Mouse (Mus musculus) heart, adult 2 months (tissue): ENCODE measurements at regions not wholly inside any gene's neighbourhood (a gene's known extent, or its start where the extent isn't known, plus 50 kb on each side); places are given as distances from the start of the nearest gene placed in this dataset.

Source experiments
- CTCF ChIP-seq: fragments of 200-600 bp; IDR thresholded peaks from 2 replicates; pipeline ENCODE4 v1.8.1; 2022; ENCODE audit warnings: antibody characterized with exemption, mild to moderate bottlenecking, moderate library complexity
- EP300 ChIP-seq: fragments of 200-500 bp; IDR thresholded peaks from 2 replicates; pipeline ENCODE4 v1.6.1; 2011; ENCODE audit warnings: low read depth, low read length, control low read depth; ENCODE audit not compliant: insufficient read depth
- POLR2A ChIP-seq: fragments of 200-500 bp; IDR thresholded peaks from 2 replicates; pipeline ENCODE4 v1.6.1; 2011; ENCODE audit warnings: mild to moderate bottlenecking, low read depth, low read length, control low read depth; ENCODE audit not compliant: insufficient read depth

- no peak for TF ChIP-seq CTCF
- no peak for TF ChIP-seq POLR2A
- no peak for TF ChIP-seq EP300
These were observed 213.7 kb upstream of the Tnc start for GRCm38 (mm10) chr4:64260473-64260872.
